Mouse (Mus musculus) retina, adult 2 months (tissue): ENCODE results near the gene Agtpbp1.
"Not testable (repeated sequence)": the region's sequence is repeated elsewhere in the genome, so short reads cannot be mapped to it uniquely, and the experiment has no call there.

Source experiments
- DNase-seq: peaks from one replicate; pipeline ENCODE4 v3.0.0-alpha.2; 2012; ENCODE audit warnings: low read depth, low spot score

Gene Agtpbp1

DNA sequence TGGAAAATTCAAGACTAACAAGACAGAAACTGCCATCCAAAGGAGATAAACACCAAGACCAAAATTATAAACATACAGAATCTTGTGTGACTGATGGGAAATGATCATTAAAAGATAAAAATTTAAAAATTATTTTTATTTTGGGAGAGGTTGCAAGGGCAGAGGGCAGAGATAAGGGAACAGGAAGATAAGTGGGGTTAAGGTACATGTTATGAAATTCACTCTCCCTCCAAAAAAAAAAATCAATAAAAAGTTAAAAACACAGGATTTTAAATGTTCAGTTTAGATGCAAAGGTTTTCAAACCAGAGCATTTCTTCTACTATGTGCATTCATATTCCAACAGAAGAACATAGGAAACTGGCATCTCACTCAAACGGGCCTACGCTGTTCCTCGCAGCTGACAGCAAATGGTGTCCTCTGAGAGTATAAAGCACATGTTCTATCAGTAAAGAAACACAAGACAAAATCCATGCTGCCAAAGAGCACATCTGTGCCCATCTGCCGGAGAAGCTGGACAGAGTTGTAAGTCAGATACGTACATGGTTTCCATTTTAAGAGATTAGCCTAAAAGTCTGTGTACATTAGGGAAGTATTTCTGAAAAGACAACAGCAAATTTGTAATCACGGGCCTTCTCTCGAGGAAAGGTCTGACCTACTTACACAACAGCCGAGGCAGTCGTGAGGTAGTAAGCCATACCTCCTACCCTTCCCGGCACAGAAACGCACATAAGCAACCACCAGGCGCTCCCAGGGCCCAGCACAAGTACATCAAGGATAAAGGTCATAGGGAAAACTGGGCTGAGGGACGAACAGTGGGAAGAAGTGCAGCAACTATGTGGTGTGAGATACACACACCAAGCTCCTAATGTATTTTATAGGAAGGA lies 104.2 kb downstream of the Agtpbp1 start:
- DNase-seq, result no peak

GRCm38 (mm10) chr13:59477928-59478327 lies 107.1 kb downstream of the Agtpbp1 start:
- not testable (repeated sequence) for DNase-seq

GRCm38 (mm10) chr13:59477451-59477850 lies 107.6 kb downstream of the Agtpbp1 start:
- DNase-seq, result no peak

DNA sequence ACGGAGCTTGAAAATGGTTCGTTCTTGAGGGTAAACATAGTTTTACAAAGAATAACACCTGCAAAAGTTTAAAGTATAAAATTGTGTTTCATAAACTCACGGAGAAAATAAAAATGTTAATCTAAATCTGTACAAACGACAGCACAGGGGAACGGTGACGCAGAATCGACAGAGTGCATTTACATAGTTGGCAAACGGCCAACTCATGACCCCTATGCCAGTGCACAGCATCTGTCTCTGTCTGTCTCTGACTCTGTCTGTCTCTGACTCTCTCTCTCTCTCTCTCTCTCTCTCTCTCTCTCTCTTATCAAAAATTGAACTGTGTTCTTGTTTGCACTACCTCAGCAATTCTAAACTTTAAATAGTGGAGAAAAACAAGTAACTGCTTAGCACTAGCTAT lies 110.1 kb downstream of the Agtpbp1 start:
- no peak for DNase-seq

DNA sequence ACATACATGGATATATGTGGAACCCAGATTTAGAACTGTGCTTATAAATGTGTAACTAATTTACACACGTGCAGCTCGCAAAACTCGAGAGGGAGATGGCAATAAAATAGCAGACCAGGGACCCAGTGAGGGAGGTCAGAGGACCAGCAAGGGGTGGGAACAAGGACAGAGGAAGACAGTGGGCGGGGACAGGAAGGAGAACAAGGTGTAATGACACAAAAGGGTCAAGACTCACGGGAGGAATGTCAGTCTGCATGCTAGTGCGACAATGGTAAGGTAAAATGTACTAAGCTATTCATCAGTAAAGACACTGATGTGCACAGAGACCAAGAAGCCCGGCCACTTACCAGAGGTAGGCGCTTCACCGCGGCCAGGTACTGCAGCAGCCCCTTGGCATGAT lies 111.7 kb downstream of the Agtpbp1 start:
- DNase-seq, result no peak

DNA sequence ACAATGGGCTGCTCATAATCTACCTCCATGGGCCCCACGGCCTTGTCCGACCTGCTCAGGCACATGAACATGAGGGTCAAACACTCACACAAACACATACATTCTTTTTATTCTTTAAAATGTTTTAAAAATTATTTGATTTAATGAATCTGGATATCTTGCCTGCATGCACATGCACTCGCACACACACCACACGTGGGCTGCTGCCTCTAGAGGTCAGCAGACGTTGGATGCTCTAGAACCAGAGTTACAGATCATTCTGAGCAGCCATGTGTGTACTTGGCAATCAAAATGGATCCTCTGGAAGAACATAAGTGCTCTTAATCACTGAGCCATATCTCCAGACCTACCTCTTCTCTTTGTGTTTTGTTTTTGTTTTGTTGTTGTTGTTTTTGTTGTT lies 112.8 kb downstream of the Agtpbp1 start:
- no peak for DNase-seq

GRCm38 (mm10) chr13:59469701-59470100 lies 115.3 kb downstream of the Agtpbp1 start:
- DNase-seq, result no peak

DNA sequence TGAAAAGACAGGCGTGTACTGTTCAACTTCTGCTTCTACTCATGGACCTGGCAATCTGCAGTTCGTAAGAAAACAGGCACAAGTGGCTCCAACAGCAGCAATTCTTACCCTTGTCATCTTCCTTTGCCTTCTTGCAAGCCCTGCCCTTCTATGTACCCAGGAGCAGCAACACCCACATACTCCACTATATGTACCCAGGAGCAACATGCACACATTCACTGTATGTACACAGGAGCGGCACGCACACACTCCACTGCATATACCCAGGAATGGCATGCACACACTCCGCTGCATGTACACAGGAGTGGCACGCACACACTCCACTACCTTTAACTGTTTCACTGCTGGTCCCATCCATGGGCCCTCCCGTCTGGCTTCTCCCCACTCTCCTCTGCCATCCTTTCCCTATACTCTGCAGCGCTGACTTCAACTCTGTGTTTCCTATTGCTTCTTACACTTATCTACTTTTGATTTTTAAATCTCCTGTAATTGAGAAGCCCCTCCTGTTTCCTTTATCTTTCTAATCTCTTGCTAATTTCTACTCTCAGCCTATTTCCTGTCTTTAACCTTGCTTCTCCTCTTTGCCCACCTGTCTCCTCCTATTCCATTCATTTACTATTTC lies 116.7 kb downstream of the Agtpbp1 start:
- DNase-seq, result no peak

DNA sequence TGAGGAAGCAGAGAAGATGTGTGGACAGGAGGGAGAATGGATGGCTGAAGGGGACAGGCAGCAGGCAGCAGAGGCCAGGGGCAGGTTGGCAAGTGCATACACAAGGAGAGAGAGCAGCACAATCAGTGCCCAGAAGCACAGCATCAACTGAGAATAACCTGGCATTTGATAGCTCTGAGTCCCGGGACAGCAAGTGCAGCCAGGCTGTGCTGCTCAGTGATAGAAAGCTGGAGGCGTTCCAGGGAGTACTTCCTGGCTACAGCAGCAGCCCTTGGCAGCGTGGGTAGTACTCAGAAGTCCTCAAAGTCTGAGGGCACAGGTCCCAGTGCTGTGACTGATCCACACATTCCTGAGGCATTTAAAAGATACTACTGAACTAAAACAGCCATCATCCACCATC lies 117.4 kb downstream of the Agtpbp1 start:
- DNase-seq, result no peak

- DNase-seq, result no peak
Measured at GRCm38 (mm10) chr13:59460958-59461357, 124.1 kb downstream of the Agtpbp1 start.

DNA sequence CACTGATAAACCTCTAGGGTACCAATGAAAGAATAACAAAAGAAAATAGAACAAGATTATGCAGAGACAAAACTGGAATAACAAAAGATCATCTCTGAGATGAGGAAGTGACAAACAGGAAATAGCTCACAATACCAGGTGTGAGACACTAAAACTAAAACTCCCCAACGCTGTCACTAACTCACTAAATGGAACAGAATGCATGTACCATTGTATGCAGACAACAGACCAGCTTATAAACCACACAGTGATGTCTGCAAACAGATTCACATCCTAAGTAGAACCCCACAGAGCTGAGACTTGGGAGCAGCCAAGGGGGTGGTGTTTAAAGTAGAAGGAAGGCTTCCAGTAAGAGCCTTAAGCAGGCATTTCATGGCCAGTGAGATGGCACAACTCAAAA lies 128.8 kb downstream of the Agtpbp1 start:
- DNase-seq, result no peak

GRCm38 (mm10) chr13:59454001-59454785 lies 130.8 kb downstream of the Agtpbp1 start:
- no peak for DNase-seq

DNA sequence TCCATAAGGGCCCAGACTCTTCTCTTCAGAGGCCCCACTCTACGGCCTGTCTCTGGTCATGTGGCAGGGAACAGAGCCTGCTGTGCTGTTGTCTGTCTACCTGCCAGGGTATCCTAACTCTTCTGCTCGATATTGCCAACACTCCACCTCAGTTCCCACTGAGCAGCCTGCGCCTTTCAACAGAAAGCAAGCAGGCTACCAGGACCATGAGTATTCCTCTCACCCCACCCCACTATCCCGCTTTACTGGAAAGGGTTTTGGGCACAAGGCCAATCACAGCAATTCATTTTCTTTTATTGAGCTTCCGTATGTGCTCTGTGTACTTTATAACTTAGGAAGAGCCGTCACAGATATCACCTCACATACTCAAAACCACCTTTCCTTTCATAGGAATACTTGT lies 131.4 kb downstream of the Agtpbp1 start:
- no peak for DNase-seq

- no peak for DNase-seq
Measured at GRCm38 (mm10) chr13:59453045-59453444, 132.0 kb downstream of the Agtpbp1 start.

- no peak for DNase-seq
Measured at GRCm38 (mm10) chr13:59450840-59451239, 134.2 kb downstream of the Agtpbp1 start.

DNA sequence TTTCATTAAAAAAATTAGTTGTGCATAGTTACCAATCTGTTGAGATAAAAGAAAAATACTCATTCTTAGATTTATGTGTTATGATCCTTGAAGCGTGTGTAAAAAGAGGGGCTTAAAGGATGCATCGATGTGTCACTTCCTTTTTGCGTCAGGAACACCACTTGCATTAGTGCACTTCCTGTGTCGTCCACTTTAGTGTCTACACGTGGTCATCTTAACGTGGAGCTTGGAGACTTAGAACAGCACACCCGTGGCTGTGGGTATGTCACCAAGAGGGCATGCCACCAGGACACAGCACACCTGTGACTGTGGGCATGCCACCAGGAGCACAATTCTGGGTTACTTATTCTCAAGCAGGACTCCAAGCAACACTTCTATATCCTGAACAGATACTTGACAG lies 137.9 kb downstream of the Agtpbp1 start:
- no peak for DNase-seq

DNA sequence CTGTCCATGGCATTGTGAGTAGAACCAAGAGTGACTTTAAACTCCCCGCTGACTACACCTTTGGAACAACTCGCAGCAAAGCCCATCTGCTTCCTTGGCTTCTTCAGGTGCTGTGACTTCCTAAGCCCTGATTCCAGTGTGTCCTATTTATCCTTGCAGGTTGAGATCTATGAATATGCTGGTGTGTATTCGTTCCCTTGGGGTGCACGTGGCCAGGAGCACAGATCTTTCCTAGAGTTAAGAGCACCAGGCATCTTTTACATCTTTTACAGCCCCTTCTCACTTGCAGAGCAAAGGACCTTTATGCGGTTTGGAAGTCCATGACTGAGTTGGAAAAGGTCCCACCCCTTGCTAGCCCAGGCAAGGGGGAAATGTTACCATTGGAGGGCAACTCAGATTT lies 139.8 kb downstream of the Agtpbp1 start:
- no peak for DNase-seq

DNA sequence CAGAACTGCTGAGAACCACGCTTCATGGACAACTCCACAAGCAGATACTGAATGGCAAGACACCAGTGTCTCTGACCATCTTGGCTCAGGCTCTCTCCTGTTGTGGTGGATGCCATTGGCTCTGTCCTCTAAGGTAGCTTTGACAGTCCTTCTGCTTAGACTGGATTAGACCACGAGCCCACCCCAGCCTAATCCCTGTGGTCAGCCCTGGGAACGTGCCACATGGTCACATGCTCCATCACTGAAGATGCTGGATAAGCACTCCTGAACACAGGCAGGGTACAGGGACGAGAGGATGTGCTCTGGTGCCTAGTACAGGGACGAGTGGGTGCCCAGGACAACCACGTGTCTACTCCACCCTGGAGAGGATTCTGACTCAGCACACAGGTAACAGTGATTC lies 140.7 kb downstream of the Agtpbp1 start:
- no peak for DNase-seq

GRCm38 (mm10) chr13:59439683-59440082 lies 145.3 kb downstream of the Agtpbp1 start:
- DNase-seq, result no peak

- no peak for DNase-seq
Measured at GRCm38 (mm10) chr13:59434554-59434953, 150.5 kb downstream of the Agtpbp1 start.

DNA sequence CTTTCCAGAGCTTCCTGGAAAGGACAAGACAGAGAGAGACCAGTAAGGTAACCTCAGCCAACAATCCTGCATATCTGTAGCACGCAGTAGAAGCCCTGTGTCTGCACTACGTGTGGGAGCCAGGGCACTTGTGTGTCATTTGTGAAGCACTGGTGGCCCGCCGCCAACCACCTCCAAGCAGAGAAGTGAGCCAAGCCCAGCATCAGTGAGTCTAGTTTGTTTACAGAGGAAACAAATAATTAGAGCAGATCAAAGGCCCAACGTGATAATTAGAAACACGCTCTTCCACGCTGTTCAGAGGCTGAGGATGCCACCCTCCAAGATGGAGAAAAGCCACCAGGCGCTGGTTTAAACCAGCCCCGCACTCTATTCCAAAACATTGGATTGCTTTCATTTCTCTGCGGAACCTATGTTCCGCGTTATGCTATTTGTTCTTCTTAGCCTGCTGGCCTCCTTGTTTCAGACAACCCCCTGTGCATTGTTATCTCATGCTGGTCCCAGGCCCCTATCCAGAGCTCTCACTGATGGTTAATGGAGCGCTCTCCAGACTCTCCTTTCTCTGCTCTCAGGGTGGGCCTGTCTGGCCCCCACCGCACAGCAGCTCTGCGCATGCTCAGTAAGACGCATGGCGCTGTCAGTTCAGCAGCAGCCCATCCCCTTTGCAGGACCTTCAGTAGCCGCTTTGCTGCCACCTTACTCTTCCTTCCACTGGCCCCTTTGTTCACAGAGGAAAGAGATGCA lies 153.7 kb downstream of the Agtpbp1 start:
- no peak for DNase-seq

DNA sequence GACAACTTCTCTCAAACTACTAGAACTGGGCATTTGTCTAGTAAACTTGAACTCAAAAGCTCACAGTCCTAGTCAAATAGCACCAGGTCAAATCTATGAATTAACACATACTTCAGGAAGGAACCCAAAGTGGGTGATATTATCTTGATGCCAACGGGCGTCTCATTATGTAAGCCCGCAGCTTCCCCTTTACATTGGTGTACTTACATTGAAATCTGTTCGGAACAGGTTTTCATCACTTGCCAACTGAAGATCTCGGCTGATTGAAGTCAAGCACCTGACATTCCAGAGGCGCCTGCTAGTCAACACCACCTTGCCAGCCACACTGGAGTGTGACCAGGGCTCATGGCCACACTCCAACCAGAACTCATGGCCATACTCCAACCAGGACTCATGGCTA lies 155.7 kb downstream of the Agtpbp1 start:
- DNase-seq, result no peak
